In the genomic region with DNA sequence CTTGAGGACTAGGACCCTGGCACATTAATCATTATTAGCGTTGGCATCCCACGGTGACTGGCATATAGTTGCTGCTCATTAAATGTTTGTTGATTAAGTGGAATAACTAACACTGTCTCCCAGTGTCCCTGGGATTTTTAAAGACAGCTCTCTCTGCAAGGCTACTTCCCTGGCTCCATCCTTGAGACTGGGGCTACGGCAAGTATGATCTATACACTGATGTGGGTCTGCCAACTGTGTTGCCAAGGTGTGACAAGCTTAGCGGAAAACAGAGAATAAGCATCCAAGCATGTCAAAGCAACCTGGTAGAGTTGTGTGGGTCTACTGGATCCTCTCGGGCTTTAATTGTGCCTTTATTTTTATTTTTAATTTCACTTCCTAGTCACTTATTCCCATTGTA, we compare ENCODE assay signal across 22 mouse cellular contexts. TPM values are rescaled to one million over a fixed set of nuclear protein-coding genes. Genes with fewer than 3 reads are reported as not detected.
"Had no signal": no experiment of that assay in that cellular context is flagged by ENCODE, and none has a peak within 500 bp of the region (broad histone marks: within the 10 kb centered on the region; RNA-seq: fewer than 3 reads in every experiment).

No protein-coding gene starts in this region.

- H3K4me3 ChIP-seq: limb, embryonic 13.5 days; midbrain, embryonic 13.5 days; neural tube, embryonic 13.5 days; stomach, embryonic 15.5 days had no signal

- ATAC-seq: midbrain, embryonic 13.5 days had no signal

- H3K4me2 ChIP-seq: limb, embryonic 13.5 days; midbrain, embryonic 13.5 days; neural tube, embryonic 13.5 days; stomach, embryonic 15.5 days had no signal

- DNase-seq: kidney, adult 9 months; kidney, postnatal 36 days; layer of hippocampus, adult 9-11 months; layer of hippocampus, postnatal 36 days; lung, adult 18-20 months; retina, postnatal 1 day; thymus, adult 2 months; thymus, postnatal 25 days had no signal

- H3K9me3 ChIP-seq: limb, embryonic 13.5 days; midbrain, embryonic 13.5 days; neural tube, embryonic 13.5 days; stomach, embryonic 15.5 days had no signal

- H3K9ac ChIP-seq: limb, embryonic 13.5 days; liver, embryonic 14.5 days; midbrain, embryonic 13.5 days; neural tube, embryonic 13.5 days; stomach, embryonic 15.5 days had no signal

- H3K27ac ChIP-seq: kidney, postnatal 0 days; limb, embryonic 13.5 days; liver, embryonic 14.5 days; midbrain, embryonic 13.5 days; neural tube, embryonic 13.5 days; stomach, embryonic 15.5 days had no signal

- H3K36me3 ChIP-seq: limb, embryonic 13.5 days; midbrain, embryonic 13.5 days; neural tube, embryonic 13.5 days; stomach, embryonic 15.5 days had no signal

RNA-seq across cellular contexts. Expression of a gene that starts 3.2 kb away (rescaled TPM):
- total RNA-seq: liver, adult 2 months; monocyte, adult 5-6 weeks had no signal
- polyA plus RNA-seq: liver, embryonic 14.5 days; lung, embryonic 16.5 days had no signal

RNA-seq across cellular contexts. Expression of a gene that starts 56.7 kb away (rescaled TPM):
- total RNA-seq: layer of hippocampus, adult 18-20 months; layer of hippocampus, postnatal 36 days; left cerebral cortex, adult 8-10 months; left cerebral cortex, postnatal 36 days; liver, adult 2 months; monocyte, adult 5-6 weeks had no signal
- polyA plus RNA-seq: kidney, postnatal 0 days; limb, embryonic 13.5 days; liver, adult 2 months; liver, embryonic 14.5 days; lung, embryonic 16.5 days; midbrain, embryonic 13.5 days; neural tube, embryonic 13.5 days; spleen, adult 2 months; stomach, embryonic 15.5 days; urinary bladder, adult 2 months had no signal
